Mouse (Mus musculus): Measurements from ENCODE around the gene Hps4.
"Not testable (repeated sequence)": the region's sequence is repeated elsewhere in the genome, so short reads cannot be mapped to it uniquely, and the experiment has no call there.

Hps4 gene

GRCm38 (mm10) chr5:112342463-112343204 is at the start of gene Hps4, which contains the start of gene Srrd:
Hps4 (plus strand) TSS chr5:112343083.
Srrd (minus strand) TSS chr5:112343040.
- peak; percentile 88 to 95 for DNase-seq (ENCODE audit: low spot score in 2 of 2)

GRCm38 (mm10) chr5:112293800-112294199 is 49.1 kb upstream of the Hps4 start:
- no peak for DNase-seq (ENCODE audit: low spot score in 2 of 2)

GRCm38 (mm10) chr5:112294696-112295095 is 48.2 kb upstream of the Hps4 start:
- DNase-seq (ENCODE audit: low spot score in 2 of 2): no peak

- DNase-seq (ENCODE audit: low spot score in 2 of 2): no peak
Observed at GRCm38 (mm10) chr5:112295162-112295561, 47.7 kb upstream of the Hps4 start.

GRCm38 (mm10) chr5:112295564-112295963 is 47.3 kb upstream of the Hps4 start:
- DNase-seq (ENCODE audit: low spot score in 2 of 2): no peak

GRCm38 (mm10) chr5:112296404-112297181 is 46.3 kb upstream of the Hps4 start:
- no peak for DNase-seq (ENCODE audit: low spot score in 2 of 2)

GRCm38 (mm10) chr5:112297257-112297656 is 45.6 kb upstream of the Hps4 start:
- no peak for DNase-seq (ENCODE audit: low spot score in 2 of 2)

- no peak for DNase-seq (ENCODE audit: low spot score in 2 of 2)
Observed at GRCm38 (mm10) chr5:112298226-112298988, 44.5 kb upstream of the Hps4 start.

GRCm38 (mm10) chr5:112299399-112299798 is 43.5 kb upstream of the Hps4 start:
- DNase-seq (ENCODE audit: low spot score in 2 of 2): no peak

GRCm38 (mm10) chr5:112300112-112300511 is 42.8 kb upstream of the Hps4 start:
- DNase-seq (ENCODE audit: low spot score in 2 of 2): no peak

- no peak for DNase-seq (ENCODE audit: low spot score in 2 of 2)
Observed at GRCm38 (mm10) chr5:112300721-112301308, 42.1 kb upstream of the Hps4 start.

- no peak for DNase-seq (ENCODE audit: low spot score in 2 of 2)
Observed at GRCm38 (mm10) chr5:112301694-112302093, 41.2 kb upstream of the Hps4 start.

- no peak for DNase-seq (ENCODE audit: low spot score in 2 of 2)
Observed at GRCm38 (mm10) chr5:112302310-112302709, 40.6 kb upstream of the Hps4 start.

GRCm38 (mm10) chr5:112305842-112306241 is 37.0 kb upstream of the Hps4 start:
- no peak for DNase-seq (ENCODE audit: low spot score in 2 of 2)

- DNase-seq (ENCODE audit: low spot score in 2 of 2): no peak
Observed at GRCm38 (mm10) chr5:112313222-112313885, 29.5 kb upstream of the Hps4 start.

- DNase-seq (ENCODE audit: low spot score in 2 of 2): no peak
Observed at GRCm38 (mm10) chr5:112316468-112316867, 26.4 kb upstream of the Hps4 start.

- DNase-seq (ENCODE audit: low spot score in 2 of 2): no peak
Observed at GRCm38 (mm10) chr5:112317328-112317727, 25.6 kb upstream of the Hps4 start.

GRCm38 (mm10) chr5:112319343-112319742 is 23.5 kb upstream of the Hps4 start:
- DNase-seq (ENCODE audit: low spot score in 2 of 2): not testable (repeated sequence)

- DNase-seq (ENCODE audit: low spot score in 2 of 2): no peak
Observed at GRCm38 (mm10) chr5:112320379-112320778, 22.5 kb upstream of the Hps4 start.

- DNase-seq (ENCODE audit: low spot score in 2 of 2): no peak
Observed at GRCm38 (mm10) chr5:112320936-112321335, 21.9 kb upstream of the Hps4 start.

- no peak for DNase-seq (ENCODE audit: low spot score in 2 of 2)
Observed at GRCm38 (mm10) chr5:112321376-112321775, 21.5 kb upstream of the Hps4 start.
